Mouse (Mus musculus) layer of hippocampus, adult 8-10 months (tissue): ENCODE measurements at regions not wholly inside any gene's neighbourhood (a gene's known extent, or its start where the extent isn't known, plus 50 kb on each side); places are given as distances from the start of the nearest gene placed in this dataset.

Experiments used
- DNase-seq, 2 experiments: peaks; one replicate each; pipeline ENCODE4 v3.0.0; 2022; ENCODE audit warnings: low spot score in 2 of 2

- DNase-seq = no peak
These were observed 51.3 kb upstream of the Cd28 start for GRCm38 (mm10) chr1:60665329-60665728.

- DNase-seq = no peak
These were observed 54.2 kb upstream of the Cd28 start for GRCm38 (mm10) chr1:60662301-60662986.

- no peak for DNase-seq
These were observed 54.7 kb upstream of the Cd28 start for GRCm38 (mm10) chr1:60661857-60662256.

GRCm38 (mm10) chr1:60659604-60660003, 57.0 kb upstream of the Cd28 start:
- DNase-seq = no peak

- no peak for DNase-seq
These were observed 57.6 kb upstream of the Cd28 start for GRCm38 (mm10) chr1:60659041-60659440.

GRCm38 (mm10) chr1:60658383-60658782, 58.2 kb upstream of the Cd28 start:
- no peak for DNase-seq

DNA sequence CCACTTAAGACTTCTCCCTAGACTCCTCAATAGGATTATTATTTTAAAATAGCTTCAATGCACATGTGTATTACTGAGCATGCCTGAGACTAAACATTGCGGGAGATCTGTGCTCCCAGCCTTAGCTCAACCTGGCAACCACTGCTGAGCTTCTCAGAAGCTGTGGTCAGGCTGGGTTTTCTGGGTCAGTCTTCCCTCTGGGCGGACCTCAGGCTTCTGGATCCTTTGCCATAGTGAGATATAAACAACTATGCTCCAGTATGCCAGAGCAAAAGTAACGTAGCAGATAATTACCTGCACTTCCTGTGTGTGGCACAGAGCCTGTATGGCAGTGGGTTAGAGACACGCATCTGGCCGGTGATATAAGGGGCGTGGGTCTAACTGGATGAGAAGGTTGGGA, 59.1 kb upstream of the Cd28 start:
- no peak for DNase-seq

- no peak for DNase-seq
These were observed 59.6 kb upstream of the Cd28 start for GRCm38 (mm10) chr1:60656976-60657375.

GRCm38 (mm10) chr1:60655691-60656595, 60.7 kb upstream of the Cd28 start:
- DNase-seq = no peak

DNA sequence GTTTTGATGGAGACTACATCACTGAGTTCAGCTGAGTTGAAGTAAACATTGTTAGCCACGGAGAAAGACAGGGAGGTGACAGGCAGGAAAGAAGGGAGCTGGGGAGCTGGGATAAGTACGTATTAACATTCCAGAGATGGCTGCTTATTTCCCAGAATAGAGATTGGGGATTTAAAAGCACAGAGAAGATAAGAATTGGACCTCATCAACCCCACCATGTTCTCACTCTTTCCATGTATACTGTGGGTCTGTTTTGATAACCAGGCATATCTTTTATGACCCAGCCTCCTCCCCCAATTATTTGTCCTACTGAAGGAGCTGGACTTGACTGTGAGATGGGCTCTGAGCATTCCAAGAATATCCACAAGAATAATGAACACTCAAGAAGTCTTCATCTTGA, 61.4 kb upstream of the Cd28 start:
- DNase-seq = no peak

- DNase-seq = no peak
These were observed 64.0 kb upstream of the Cd28 start for GRCm38 (mm10) chr1:60652570-60653011.

DNA sequence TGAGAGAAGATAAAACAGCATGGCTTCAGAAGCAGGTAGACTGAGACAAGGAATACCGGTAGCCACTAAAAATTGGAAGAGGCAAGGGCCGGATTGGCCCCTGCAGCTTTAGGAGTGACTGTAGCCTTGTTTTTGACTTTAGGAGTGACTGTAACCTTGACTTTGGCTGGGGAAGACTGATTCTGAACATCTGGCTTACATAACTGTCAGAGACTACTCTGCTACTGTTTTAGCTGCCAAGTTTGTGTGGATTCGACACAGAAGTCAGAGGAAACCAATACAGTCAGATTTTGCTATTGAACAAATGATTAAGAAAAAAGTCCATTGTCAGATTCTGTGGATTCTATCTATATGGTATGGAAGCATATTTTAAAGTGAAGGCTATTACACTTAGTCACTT, 66.4 kb upstream of the Cd28 start:
- DNase-seq = no peak

GRCm38 (mm10) chr1:60649303-60649850, 67.2 kb upstream of the Cd28 start:
- DNase-seq = no peak

DNA sequence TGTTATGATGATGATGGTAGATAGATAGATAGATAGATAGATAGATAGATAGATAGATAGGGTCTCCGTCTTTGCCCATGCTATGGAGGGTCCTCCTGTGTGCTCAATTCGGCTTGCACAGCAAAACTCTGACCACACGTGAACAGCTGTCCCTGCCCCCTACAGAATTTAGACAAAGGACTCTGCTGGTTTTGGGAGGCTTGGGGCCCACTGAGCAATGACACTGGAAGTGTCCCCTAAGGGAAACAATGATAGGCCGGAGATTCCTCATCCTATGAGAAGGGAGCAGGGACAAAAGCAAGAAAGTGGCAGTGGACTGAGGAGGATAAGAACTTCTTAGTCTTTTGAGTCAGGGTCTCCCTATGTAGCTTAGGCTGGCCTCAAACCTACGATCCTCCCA, 69.8 kb upstream of the Cd28 start:
- no peak for DNase-seq

DNA sequence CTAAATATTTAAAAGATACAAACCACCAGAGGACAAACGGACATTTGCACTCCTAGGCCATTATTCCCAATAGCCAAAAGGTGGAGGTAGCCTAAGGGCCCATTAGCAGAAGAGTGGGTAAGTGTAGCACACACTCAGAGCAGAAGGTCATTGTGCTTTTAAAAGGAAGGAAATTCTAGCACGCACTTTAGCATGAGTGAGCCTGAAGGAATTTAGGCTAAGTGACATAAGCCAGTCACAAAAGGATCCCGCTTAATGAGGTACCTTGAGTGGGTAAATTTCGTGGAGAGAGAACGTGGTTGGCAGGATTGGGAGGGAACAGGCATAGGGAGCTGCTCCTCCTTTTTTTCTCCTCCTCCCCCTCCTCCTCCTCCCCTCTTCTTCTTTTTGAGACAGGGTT, 70.4 kb upstream of the Cd28 start:
- no peak for DNase-seq

- no peak for DNase-seq
These were observed 71.4 kb upstream of the Cd28 start for GRCm38 (mm10) chr1:60645176-60645575.

DNA sequence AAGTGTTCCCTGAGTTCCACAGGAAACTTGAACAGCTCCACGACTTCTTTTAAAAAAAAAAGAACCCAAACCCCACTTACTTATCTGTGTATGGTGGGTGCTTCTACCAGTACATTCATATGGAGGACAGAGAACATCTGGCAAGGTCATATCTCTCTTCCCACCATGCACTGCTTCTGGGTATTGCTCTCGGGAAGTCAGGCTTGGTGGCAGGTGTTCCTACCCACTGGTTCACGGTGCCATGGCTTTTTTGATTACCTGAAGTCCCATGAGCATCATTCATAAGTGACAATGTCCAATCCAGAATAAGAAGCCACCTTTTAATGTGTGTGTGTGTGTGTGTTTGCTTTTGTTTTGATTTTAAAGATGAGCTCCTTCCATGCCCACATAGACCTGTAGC, 73.8 kb upstream of the Cd28 start:
- DNase-seq = no peak

DNA sequence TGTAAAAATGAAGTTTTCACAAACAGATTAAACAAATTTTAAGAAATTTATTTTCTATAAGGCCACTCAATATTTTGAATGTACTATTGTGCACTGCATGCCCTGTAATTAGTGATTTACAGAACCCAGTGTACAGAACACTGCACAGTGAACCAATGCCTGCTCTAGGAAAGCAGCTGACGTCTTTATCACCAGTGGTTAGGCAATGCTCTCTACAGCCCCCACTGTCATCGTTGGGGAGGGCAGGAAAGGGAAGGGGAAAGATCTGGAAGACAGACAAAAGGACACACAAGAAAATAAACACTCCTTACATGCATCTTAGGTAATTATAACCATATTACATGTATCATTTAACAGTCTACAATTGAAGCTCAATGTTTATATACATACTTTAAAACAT, 74.4 kb upstream of the Cd28 start:
- DNase-seq = no peak

GRCm38 (mm10) chr1:60641324-60641764, 74.4 kb upstream of the Raph1 start:
- no peak for DNase-seq

DNA sequence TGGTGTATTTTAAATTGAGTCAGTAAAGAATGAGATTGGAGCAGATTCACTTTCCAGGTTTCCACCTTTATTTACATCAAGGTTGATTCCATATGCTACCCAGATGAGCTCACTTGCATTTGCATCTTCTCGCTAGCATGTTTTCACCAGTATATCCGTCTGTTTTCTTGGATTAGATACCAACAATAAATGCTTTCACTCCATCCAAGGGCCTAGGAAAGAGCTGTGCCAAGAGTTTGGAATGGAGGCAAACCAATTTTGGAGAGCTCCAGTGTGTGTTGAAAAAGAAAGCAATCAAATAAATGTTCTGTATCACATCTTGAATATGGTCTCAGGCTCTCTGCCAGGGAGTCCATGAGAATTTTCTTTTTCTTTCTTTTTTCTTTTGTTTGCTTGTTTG, 72.6 kb upstream of the Raph1 start:
- DNase-seq = no peak

GRCm38 (mm10) chr1:60639059-60639458, 72.2 kb upstream of the Raph1 start:
- DNase-seq = no peak

- no peak for DNase-seq
These were observed 70.0 kb upstream of the Raph1 start for GRCm38 (mm10) chr1:60636802-60637452.
